Mouse (Mus musculus) thymus, adult 18-20 months (tissue): Measurements from ENCODE around the gene Taok1.

Experiments used
- DNase-seq, 2 experiments: peaks; one replicate each; pipeline ENCODE4 v3.0.0; 2022; ENCODE audit warnings: mixed read lengths in 2 of 2

Taok1 gene

DNA sequence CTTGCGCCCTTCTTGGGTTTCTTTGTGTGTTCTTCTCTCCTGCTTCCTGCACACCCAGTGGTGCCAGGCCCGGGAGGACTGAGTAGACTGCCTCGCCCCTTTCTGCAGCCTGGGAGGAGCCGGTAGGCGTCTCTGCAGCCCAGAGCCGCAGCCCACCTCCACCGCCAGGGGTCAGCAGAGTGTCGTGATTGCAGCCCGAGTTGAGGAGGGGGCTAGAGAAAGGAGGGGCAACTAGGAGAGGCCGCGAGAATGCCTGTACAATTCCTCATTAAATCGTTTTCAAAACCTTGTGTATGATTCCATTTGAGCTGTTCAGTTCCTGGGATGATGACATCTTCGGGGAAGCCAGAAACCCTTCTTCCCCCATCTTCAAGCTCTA, 116.5 kb downstream of the Taok1 start:
- DNase-seq, result peak; percentile 86 to 88

GRCm38 (mm10) chr11:77490451-77490850, 117.2 kb downstream of the Taok1 start:
- DNase-seq, result no peak

DNA sequence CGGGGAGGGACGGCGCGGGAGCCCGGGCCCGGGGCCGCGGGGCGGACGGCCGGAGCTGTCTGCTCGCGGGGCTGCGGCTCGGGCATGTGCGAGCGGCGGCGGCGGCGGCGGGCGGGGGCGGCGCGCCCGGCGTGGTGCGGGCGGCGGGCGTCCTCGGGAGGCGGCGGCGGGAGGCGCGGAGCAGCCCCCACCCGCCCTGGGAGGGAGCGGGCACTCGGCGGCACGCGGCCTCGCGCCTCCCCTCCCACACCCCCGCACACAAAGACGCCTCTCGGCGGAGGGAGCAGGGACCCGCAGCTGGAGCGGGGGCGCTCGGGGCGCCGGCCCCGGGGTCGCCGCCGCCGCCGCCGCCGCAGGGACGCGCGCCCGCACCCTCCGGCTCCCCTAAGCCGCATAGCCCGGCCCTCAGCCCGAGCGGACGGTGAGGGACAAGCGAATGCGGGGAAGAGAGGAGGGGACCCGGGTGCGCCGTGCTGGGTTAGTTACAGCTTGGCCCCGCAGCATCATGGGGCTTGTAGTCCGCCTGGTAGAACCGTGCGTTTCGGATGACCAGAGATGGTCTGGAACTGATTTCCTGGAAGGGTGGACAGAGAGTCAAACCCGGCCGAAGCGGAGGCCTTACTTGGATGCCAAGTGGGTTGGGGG, 117.9 kb downstream of the Taok1 start, which contains the start of gene Ankrd13b:
Ankrd13b (minus strand) TSS at position 88 of the 645 bp plus-strand sequence.
- DNase-seq, result peak; percentile 42 to 49

- no peak for DNase-seq
Measured at GRCm38 (mm10) chr11:77488771-77489581, 118.6 kb downstream of the Taok1 start.

DNA sequence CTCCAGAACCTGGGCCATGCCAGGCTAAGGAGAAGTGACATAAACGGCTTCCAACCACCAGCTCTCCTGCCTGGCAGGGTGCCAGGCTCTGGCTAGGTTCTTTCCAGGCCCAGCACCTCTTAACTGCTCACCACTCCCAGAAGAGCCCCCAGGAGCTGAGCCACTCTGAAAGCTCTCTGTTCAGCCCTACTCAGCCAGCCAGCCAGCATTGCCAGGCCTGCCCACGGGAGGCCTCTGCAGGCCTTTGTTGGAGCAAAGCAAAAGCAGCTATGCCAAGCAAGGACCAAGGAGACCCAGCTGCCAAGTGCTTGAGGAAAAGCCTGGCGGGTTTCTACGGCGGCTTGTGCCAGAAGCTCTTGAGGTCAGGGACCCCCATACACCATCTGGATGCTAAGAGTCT, 120.8 kb downstream of the Taok1 start:
- DNase-seq, result no peak

- DNase-seq, result no peak
Measured at GRCm38 (mm10) chr11:77485229-77485628, 122.4 kb downstream of the Taok1 start.

GRCm38 (mm10) chr11:77483510-77484255, 123.9 kb downstream of the Taok1 start:
- DNase-seq, result peak; percentile 61 to 72

GRCm38 (mm10) chr11:77483043-77483442, 124.6 kb downstream of the Taok1 start:
- DNase-seq, result no peak
